Mouse (Mus musculus) CH12.LX (cell line): ENCODE results near the gene 4930562C15Rik. TPM values are rescaled to one million over a fixed set of nuclear protein-coding genes. Genes with fewer than 3 reads are reported as not detected.

Experiments
- DNase-seq: peaks from one replicate; pipeline ENCODE4 v3.0.0-alpha.2; 2013; ENCODE audit errors: extremely low read depth
- H3K27ac ChIP-seq: 2 replicates; pipeline ENCODE4 v1.5.1; 2012; ENCODE audit warnings: low read depth, mild to moderate bottlenecking, control low read depth, moderate library complexity; ENCODE audit not compliant: insufficient read depth
- H3K27me3 ChIP-seq: replicated peaks from 2 replicates; pipeline ENCODE3; 2012; ENCODE audit warnings: inconsistent platforms
- H3K36me3 ChIP-seq, 2 experiments: replicated peaks in 1 of 2; 2 replicates each; pipeline versions ENCODE3 to v1.6.1; 2012; ENCODE audit warnings: inconsistent platforms in 1 of 2, low read length in 1 of 2, mild to moderate bottlenecking in 1 of 2, mixed read lengths in 1 of 2, moderate library complexity in 1 of 2; ENCODE audit not compliant: control insufficient read depth in 1 of 2, insufficient read depth in 1 of 2
- H3K4me1 ChIP-seq, 2 experiments: 2 replicates each; pipeline ENCODE4 v1.6.1; 2012; ENCODE audit warnings: inconsistent platforms in 1 of 2, moderate library complexity in 1 of 2; ENCODE audit not compliant: insufficient read depth in 2 of 2, control insufficient read depth in 1 of 2
- H3K4me2 ChIP-seq: 2 replicates; pipeline ENCODE4 v1.6.1; 2012; ENCODE audit warnings: low read depth, mild to moderate bottlenecking, control low read depth; ENCODE audit not compliant: poor library complexity, insufficient read depth, severe bottlenecking
- H3K4me3 ChIP-seq, 3 experiments: fragments of 150-350 bp in 1 of 3; sonication (generic) in 1 of 3; replicated peaks in 1 of 3; 2 replicates each; pipeline versions ENCODE3 to v1.5.1; 2011 to 2012; ENCODE audit warnings: low read depth in 2 of 3, low read length in 2 of 3, mild to moderate bottlenecking in 2 of 3, moderate library complexity in 2 of 3, control low read depth in 1 of 3, improper control_type of control experiment in 1 of 3, inconsistent platforms in 1 of 3, mixed read lengths in 1 of 3; ENCODE audit not compliant: poor library complexity in 1 of 3
- H3K79me2 ChIP-seq: replicated peaks from 2 replicates; pipeline ENCODE4 v1.6.1; 2012; ENCODE audit warnings: mild to moderate bottlenecking, moderate library complexity; ENCODE audit not compliant: control insufficient read depth, poor library complexity, insufficient read depth, severe bottlenecking; ENCODE audit errors: extremely low read depth
- H3K9ac ChIP-seq: 2 replicates; pipeline ENCODE4 v1.6.1; 2012; ENCODE audit warnings: low read depth, mild to moderate bottlenecking, control low read depth, moderate library complexity; ENCODE audit not compliant: insufficient read depth
- H3K9me3 ChIP-seq: replicated peaks from 2 replicates; pipeline ENCODE3; 2012; ENCODE audit warnings: low read length, inconsistent platforms, mixed read lengths
- BHLHE40 ChIP-seq: IDR thresholded peaks from 2 replicates; pipeline ENCODE4 v1.6.1; 2011; ENCODE audit warnings: mild to moderate bottlenecking, low read depth, low read length, improper control_type of control experiment
- CHD1 ChIP-seq: IDR thresholded peaks from 2 replicates; pipeline ENCODE4 v1.6.1; 2012; ENCODE audit warnings: low read depth, low read length, improper control_type of control experiment, inconsistent platforms
- CTCF ChIP-seq, 2 experiments: IDR thresholded peaks in 1 of 2; conservative IDR thresholded peaks in 1 of 2; 2 replicates each; pipeline ENCODE4 v1.5.1; 2011 to 2012; ENCODE audit warnings: low read depth in 2 of 2, low read length in 2 of 2, improper control_type of control experiment in 1 of 2, inconsistent platforms in 1 of 2, mild to moderate bottlenecking in 1 of 2, moderate library complexity in 1 of 2
- E2F4 ChIP-seq: IDR thresholded peaks from 2 replicates; pipeline ENCODE4 v1.6.1; 2011; ENCODE audit warnings: low read depth, low read length, improper control_type of control experiment; ENCODE audit not compliant: insufficient replicate concordance
- EP300 ChIP-seq: IDR thresholded peaks from 2 replicates; pipeline ENCODE4 v1.6.1; 2011; ENCODE audit warnings: low read length, improper control_type of control experiment
- ETS1 ChIP-seq: conservative IDR thresholded peaks from 2 replicates; pipeline ENCODE4 v1.6.1; 2012; ENCODE audit warnings: low read depth, mild to moderate bottlenecking, inconsistent platforms, low read length, improper control_type of control experiment, moderate library complexity
- IRF4 ChIP-seq: IDR thresholded peaks from 2 replicates; pipeline ENCODE4 v1.6.1; 2014; ENCODE audit warnings: low read depth, mild to moderate bottlenecking, inconsistent platforms, low read length, improper control_type of control experiment
- JUN ChIP-seq: IDR thresholded peaks from 2 replicates; pipeline ENCODE4 v1.6.1; 2011; ENCODE audit warnings: low read depth, mild to moderate bottlenecking, low read length, improper control_type of control experiment, moderate library complexity; ENCODE audit not compliant: insufficient read depth
- JUND ChIP-seq: conservative IDR thresholded peaks from 2 replicates; pipeline ENCODE4 v1.6.1; 2011; ENCODE audit warnings: low read depth, low read length, improper control_type of control experiment
- MEF2A ChIP-seq: IDR thresholded peaks from 2 replicates; pipeline ENCODE4 v1.6.1; 2014; ENCODE audit warnings: low read depth, mild to moderate bottlenecking, inconsistent platforms, low read length, improper control_type of control experiment, borderline replicate concordance
- MXI1 ChIP-seq: IDR thresholded peaks from 2 replicates; pipeline ENCODE4 v1.6.1; 2011; ENCODE audit warnings: mild to moderate bottlenecking, low read depth, low read length, improper control_type of control experiment
- MYC ChIP-seq: IDR thresholded peaks from 2 replicates; pipeline ENCODE4 v1.6.1; 2011; ENCODE audit warnings: low read depth, mild to moderate bottlenecking, improper control_type of control experiment, low read length
- SIN3A ChIP-seq: IDR thresholded peaks from 2 replicates; pipeline ENCODE4 v1.6.1; 2012; ENCODE audit warnings: low read length, improper control_type of control experiment, inconsistent platforms
- TCF12 ChIP-seq: IDR thresholded peaks from 2 replicates; pipeline ENCODE4 v1.6.1; 2014; ENCODE audit warnings: low read depth, mild to moderate bottlenecking, inconsistent platforms, low read length, improper control_type of control experiment
- USF1 ChIP-seq: IDR thresholded peaks from 2 replicates; pipeline ENCODE4 v1.6.1; 2014; ENCODE audit warnings: low read depth, mild to moderate bottlenecking, inconsistent platforms, low read length, improper control_type of control experiment
- USF2 ChIP-seq: conservative IDR thresholded peaks from 2 replicates; pipeline ENCODE4 v1.6.1; 2011; ENCODE audit warnings: low read depth, low read length, improper control_type of control experiment
- ZMIZ1 ChIP-seq: IDR thresholded peaks from 2 replicates; pipeline ENCODE4 v1.6.1; 2012; ENCODE audit warnings: low read depth, mild to moderate bottlenecking, inconsistent platforms, low read length, improper control_type of control experiment
- ZNF384 ChIP-seq: IDR thresholded peaks from 2 replicates; pipeline ENCODE4 v1.6.1; 2012; ENCODE audit warnings: low read depth, low read length, improper control_type of control experiment, inconsistent platforms
- dilution Hi-C: fragments of 300-500 bp; cut with MboI; formaldehyde crosslinking; loops from 2 replicates; pipeline ENCODE4 v1.14.3; 2020; ENCODE audit warnings: low sequenced_read_pairs; ENCODE audit not compliant: extremely low pct_unique_long_range_greater_than_20kb, extremely low pct_ligation_motif_present
- in situ Hi-C: fragments of 300-500 bp; cut with MboI; formaldehyde crosslinking; loops from 3 replicates; pipeline ENCODE4 v1.14.3; 2019; ENCODE audit warnings: low sequenced_read_pairs, low pct_ligation_motif_present, low pct_unique_long_range_greater_than_20kb, mixed read lengths
- polyA plus RNA-seq: library from polyadenylated mRNA; unstranded; fragments of >175 nt; gene quantifications from 2 replicates; pipeline ENCODE4 v1.2.1, GENCODE M21; 2012; ENCODE audit warnings: low read depth; ENCODE audit not compliant: insufficient read length
- total RNA-seq, 2 experiments: library from RNA; depleted of rRNA; stranded (reverse); fragments of 300-350 nt in 1 of 2; fragments of >200 nt in 1 of 2; gene quantifications; 2 replicates each; pipeline ENCODE4 v1.2.3; 2012 to 2014

4930562C15Rik gene
- total and polyA plus RNA-seq, 3 experiments: 0.13 to 0.80 (median 0.20) TPM

DNA sequence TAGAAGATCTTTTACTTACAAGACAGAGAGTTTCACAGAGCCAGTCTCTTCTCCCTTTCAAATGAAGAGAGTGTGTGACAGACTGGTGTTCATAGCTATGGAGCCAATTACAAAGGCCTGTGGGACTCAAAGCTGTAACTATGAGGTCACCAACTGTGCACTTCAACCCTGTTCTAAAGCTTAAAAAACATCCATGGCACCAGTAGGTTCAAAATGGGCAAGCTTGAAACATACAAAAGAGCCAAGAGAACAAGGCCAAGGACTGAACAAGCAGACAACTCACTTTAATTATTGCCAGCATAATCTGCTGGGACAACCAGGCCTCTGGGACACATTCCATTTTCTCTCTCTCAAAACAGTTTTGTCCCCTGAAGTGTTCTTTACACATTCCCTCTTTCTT, 47.0 kb upstream of the 4930562C15Rik start:
- Histone ChIP-seq H3K36me3 (peaks cover 11 to 33% of the 10 kb centered on the region in 2 experiments), H3K79me2 (peaks cover 37% of the 10 kb centered on the region), H3K4me3 (peak overlapping the region in 1 of 3 experiments; percentile 65), H3K4me1 (peaks cover 9 to 47% of the 10 kb centered on the region in 2 experiments), H3K9ac (peak overlapping the region; percentile 61; the same call in 1 of the 2 replicates), H3K9me3 (no peaks in the 10 kb centered on the region), H3K4me2 (peak overlapping the region; percentile 68), H3K27ac (no peak overlapping the region), H3K27me3 (no peaks in the 10 kb centered on the region)
- no peak for TF ChIP-seq JUN
- no peak for TF ChIP-seq MEF2A
- no peak for TF ChIP-seq IRF4
- no peak for TF ChIP-seq CHD1
- TF ChIP-seq TCF12: no peak
- TF ChIP-seq E2F4: no peak
- no peak for TF ChIP-seq BHLHE40
- no peak for TF ChIP-seq SIN3A
- TF ChIP-seq ETS1: no peak
- TF ChIP-seq USF2: no peak
- no peak for TF ChIP-seq ZMIZ1
- DNase-seq: no peak
- in situ Hi-C loops: no loop called here
- dilution Hi-C loops: no loop called here

DNA sequence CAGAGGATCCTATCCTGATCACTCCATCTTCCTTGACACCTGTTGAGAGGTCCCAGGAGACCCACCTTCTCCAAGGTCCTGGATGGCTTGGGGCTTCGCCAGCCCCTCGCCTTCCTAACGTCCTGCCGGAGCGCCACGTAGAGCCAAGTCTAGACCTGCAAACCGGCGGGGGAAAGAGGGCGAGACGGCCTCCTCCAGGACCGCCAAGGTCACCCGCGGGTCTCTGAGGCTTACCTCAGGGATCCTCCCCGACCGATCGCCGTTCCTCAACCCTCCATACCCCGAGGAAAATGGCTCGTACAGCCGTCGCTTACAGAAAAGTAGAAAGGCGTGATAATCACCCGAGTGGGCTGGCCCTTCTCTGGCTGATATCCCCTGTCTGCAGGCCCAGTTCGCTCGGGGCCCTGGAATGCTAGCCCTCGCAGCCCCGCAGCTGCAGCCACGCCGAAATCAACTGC, 45.9 kb upstream of the 4930562C15Rik start:
- dilution Hi-C loops (no loop called here), in situ Hi-C loops (no loop called here)
- TF ChIP-seq EP300 (no peak), USF1 (no peak), SIN3A (no peak), ZNF384 (no peak), MYC (no peak), CTCF (conservative IDR thresholded peaks at IDR 0.05 in 1 of 2, IDR thresholded peaks at IDR 0.05 in 1 of 2; ENCODE audit: low read depth in 2 of 2, low read length in 2 of 2) (no peak), JUND (no peak), MXI1 (no peak), USF2 (no peak)
- H3K79me2 ChIP-seq: peaks cover 27% of the 10 kb centered on the region
- H3K4me1 ChIP-seq: peaks cover 6 to 35% of the 10 kb centered on the region in 2 experiments
- no peaks in the 10 kb centered on the region for H3K27me3 ChIP-seq
- peak overlapping the region; percentile 2; the same call in 1 of the 2 replicates for H3K27ac ChIP-seq
- H3K4me2 ChIP-seq: peak overlapping the region; percentile 100
- H3K4me3 ChIP-seq: peak overlapping the region; percentile 65 to 76 (median 69)
- peak; percentile 28 for DNase-seq
- peak overlapping the region; percentile 61 for H3K9ac ChIP-seq
- H3K9me3 ChIP-seq: no peaks in the 10 kb centered on the region
- peaks cover 2 to 23% of the 10 kb centered on the region in 2 experiments for H3K36me3 ChIP-seq
